ENCODE assay signal across 10 mouse cellular contexts in genomic region chr6:32346015-32346414, GRCm38 (mm10).
"Had no signal": no experiment of that assay in that cellular context is flagged by ENCODE, and none has a peak within 500 bp of the region (broad histone marks: within the 10 kb centered on the region; RNA-seq: fewer than 3 reads in every experiment).

No protein-coding gene starts in this region.

- DNase-seq: kidney, adult 8-10 months; kidney, postnatal 10 days; kidney, postnatal 4 days; layer of hippocampus, adult 9-11 months; layer of hippocampus, postnatal 36 days; liver, embryonic 13.5 days; lung, embryonic 14.5 days; lung, postnatal 10 days; lung, postnatal 36 days; thymus, postnatal 25 days had no signal
